Mouse (Mus musculus) hindbrain, embryonic 10.5 days (tissue): ENCODE measurements at regions not wholly inside any gene's neighbourhood (a gene's known extent, or its start where the extent isn't known, plus 50 kb on each side); places are given as distances from the start of the nearest gene placed in this dataset.

Source experiments
- DNase-seq: peaks from one replicate; pipeline ENCODE4 v3.0.0-alpha.2; 2017; ENCODE audit warnings: low spot score
- H3K27ac ChIP-seq: fragments of 300-500 bp; sonication (generic); 2 replicates; pipeline ENCODE4 v1.5.1; 2016; ENCODE audit warnings: mild to moderate bottlenecking, moderate library complexity
- H3K27me3 ChIP-seq: fragments of 300-500 bp; sonication (generic); 2 replicates; pipeline ENCODE4 v1.6.1; 2016; ENCODE audit warnings: mild to moderate bottlenecking; ENCODE audit not compliant: poor library complexity, insufficient read depth, severe bottlenecking
- H3K36me3 ChIP-seq: fragments of 300-500 bp; sonication (generic); 2 replicates; pipeline ENCODE4 v1.6.1; 2016; ENCODE audit warnings: mild to moderate bottlenecking, moderate library complexity
- H3K4me1 ChIP-seq: fragments of 300-500 bp; sonication (generic); replicated peaks from 2 replicates; pipeline ENCODE4 v1.6.1; 2016; ENCODE audit warnings: mild to moderate bottlenecking
- H3K4me3 ChIP-seq: fragments of 300-500 bp; sonication (generic); 2 replicates; pipeline ENCODE4 v1.5.1; 2016; ENCODE audit warnings: mild to moderate bottlenecking, moderate library complexity
- H3K9me3 ChIP-seq: fragments of 300-500 bp; sonication (generic); 2 replicates; pipeline ENCODE4 v1.6.1; 2016; ENCODE audit warnings: mild to moderate bottlenecking, moderate library complexity
- WGBS: fragments of 180-500 bp; shearing (Covaris S2); methylation state at CpG from one replicate; pipeline ENCODE4 v1.1.7; 2016; 5-methylcytosine and 5-hydroxymethylcytosine counted together

GRCm38 (mm10) chr4:97432681-97433080 lies 249.7 kb upstream of the Gm10192 start:
- H3K9me3 ChIP-seq: no peaks in the 10 kb centered on the region
- WGBS: 83% methylated on average over 1 of the region's 1 CpGs
- no peak overlapping the region for H3K27ac ChIP-seq
- no peak for DNase-seq
- no peaks in the 10 kb centered on the region for H3K27me3 ChIP-seq
- H3K4me1 ChIP-seq: 0 out of 2 replicates have a peak, but pooled peaks cover 5% of the 10 kb centered on the region
- no peak overlapping the region for H3K4me3 ChIP-seq
- no peaks in the 10 kb centered on the region for H3K36me3 ChIP-seq

GRCm38 (mm10) chr4:97432094-97432493 lies 249.1 kb upstream of the Gm10192 start:
- no peak overlapping the region for H3K4me3 ChIP-seq
- 85% methylated on average over 1 of the region's 1 CpGs for WGBS
- no peak overlapping the region for H3K27ac ChIP-seq
- H3K27me3 ChIP-seq: no peaks in the 10 kb centered on the region
- 0 out of 2 replicates have a peak, but pooled peaks cover 5% of the 10 kb centered on the region for H3K4me1 ChIP-seq
- no peaks in the 10 kb centered on the region for H3K9me3 ChIP-seq
- no peak for DNase-seq
- no peaks in the 10 kb centered on the region for H3K36me3 ChIP-seq

GRCm38 (mm10) chr4:97431239-97431638 lies 248.3 kb upstream of the Gm10192 start:
- 59% methylated on average over 2 of the region's 2 CpGs for WGBS
- H3K27ac ChIP-seq: no peak overlapping the region
- DNase-seq: no peak
- no peaks in the 10 kb centered on the region for H3K27me3 ChIP-seq
- 0 out of 2 replicates have a peak, but pooled peaks cover 5% of the 10 kb centered on the region for H3K4me1 ChIP-seq
- H3K4me3 ChIP-seq: no peak overlapping the region
- no peaks in the 10 kb centered on the region for H3K36me3 ChIP-seq
- no peaks in the 10 kb centered on the region for H3K9me3 ChIP-seq

GRCm38 (mm10) chr4:97419845-97420244 lies 236.9 kb upstream of the Gm10192 start:
- H3K4me1 ChIP-seq: peaks cover 8% of the 10 kb centered on the region; the same call in 1 of the 2 replicates
- no peak overlapping the region for H3K27ac ChIP-seq
- no peaks in the 10 kb centered on the region for H3K36me3 ChIP-seq
- H3K9me3 ChIP-seq: no peaks in the 10 kb centered on the region
- WGBS: 92% methylated on average over 1 of the region's 1 CpGs
- H3K27me3 ChIP-seq: no peaks in the 10 kb centered on the region
- no peak for DNase-seq
- no peak overlapping the region for H3K4me3 ChIP-seq

- Histone ChIP-seq H3K36me3 (no peaks in the 10 kb centered on the region), H3K27me3 (no peaks in the 10 kb centered on the region), H3K27ac (0 out of 2 replicates have a peak overlapping the region, but pooled peaks have one; percentile 31), H3K9me3 (no peaks in the 10 kb centered on the region), H3K4me3 (no peak overlapping the region), H3K4me1 (peaks cover 8% of the 10 kb centered on the region; the same call in 1 of the 2 replicates)
- 17% methylated on average over 5 of the region's 5 CpGs for WGBS
- DNase-seq: peak; percentile 33
These were observed 235.7 kb upstream of the Gm10192 start for GRCm38 (mm10) chr4:97418616-97419015.

- Histone ChIP-seq H3K4me3 (no peak overlapping the region), H3K36me3 (no peaks in the 10 kb centered on the region), H3K27me3 (no peaks in the 10 kb centered on the region), H3K4me1 (peaks cover 8% of the 10 kb centered on the region; the same call in 1 of the 2 replicates), H3K9me3 (no peaks in the 10 kb centered on the region), H3K27ac (no peak overlapping the region)
- peak; percentile 7 for DNase-seq
These were observed 235.0 kb upstream of the Gm10192 start for GRCm38 (mm10) chr4:97417943-97418342.

GRCm38 (mm10) chr4:97408633-97409296 lies 225.8 kb upstream of the Gm10192 start:
- Histone ChIP-seq H3K4me3 (no peak overlapping the region), H3K27me3 (no peaks in the 10 kb centered on the region), H3K4me1 (peaks cover 5% of the 10 kb centered on the region; the same call in 1 of the 2 replicates), H3K9me3 (no peaks in the 10 kb centered on the region), H3K27ac (no peak overlapping the region), H3K36me3 (no peaks in the 10 kb centered on the region)
- peak; percentile 5 for DNase-seq
- 43% methylated on average over 7 of the region's 7 CpGs for WGBS

GRCm38 (mm10) chr4:97394697-97395280 lies 211.8 kb upstream of the Gm10192 start:
- H3K27me3 ChIP-seq: no peaks in the 10 kb centered on the region
- H3K4me1 ChIP-seq: no peaks in the 10 kb centered on the region
- H3K4me3 ChIP-seq: no peak overlapping the region
- 85% methylated on average over 3 of the region's 3 CpGs for WGBS
- no peak for DNase-seq
- no peaks in the 10 kb centered on the region for H3K9me3 ChIP-seq
- H3K27ac ChIP-seq: no peak overlapping the region
- H3K36me3 ChIP-seq: no peaks in the 10 kb centered on the region

- DNase-seq: no peak
- H3K27me3 ChIP-seq: no peaks in the 10 kb centered on the region
- peaks cover 9% of the 10 kb centered on the region; the same call in 1 of the 2 replicates for H3K4me1 ChIP-seq
- H3K9me3 ChIP-seq: no peaks in the 10 kb centered on the region
- no peak overlapping the region for H3K27ac ChIP-seq
- H3K36me3 ChIP-seq: no peaks in the 10 kb centered on the region
- H3K4me3 ChIP-seq: no peak overlapping the region
- WGBS: 79% methylated on average over 3 of the region's 3 CpGs
These were observed 198.1 kb upstream of the Gm10192 start for GRCm38 (mm10) chr4:97381084-97381483.

- no peaks in the 10 kb centered on the region for H3K27me3 ChIP-seq
- 47% methylated on average over 8 of the region's 8 CpGs for WGBS
- H3K4me1 ChIP-seq: peaks cover 9% of the 10 kb centered on the region; the same call in 1 of the 2 replicates
- no peak overlapping the region for H3K4me3 ChIP-seq
- no peak for DNase-seq
- no peak overlapping the region for H3K27ac ChIP-seq
- no peaks in the 10 kb centered on the region for H3K9me3 ChIP-seq
- H3K36me3 ChIP-seq: no peaks in the 10 kb centered on the region
These were observed 194.9 kb upstream of the Gm10192 start for GRCm38 (mm10) chr4:97377593-97378542.

GRCm38 (mm10) chr4:97360473-97360872 lies 177.5 kb upstream of the Gm10192 start:
- no peaks in the 10 kb centered on the region for H3K4me1 ChIP-seq
- no peaks in the 10 kb centered on the region for H3K9me3 ChIP-seq
- no peaks in the 10 kb centered on the region for H3K27me3 ChIP-seq
- 90% methylated on average over 2 of the region's 2 CpGs for WGBS
- no peak for DNase-seq
- no peaks in the 10 kb centered on the region for H3K36me3 ChIP-seq
- H3K4me3 ChIP-seq: no peak overlapping the region
- H3K27ac ChIP-seq: no peak overlapping the region

GRCm38 (mm10) chr4:97357958-97358357 lies 175.0 kb upstream of the Gm10192 start:
- WGBS: 92% methylated on average over 1 of the region's 1 CpGs
- Histone ChIP-seq H3K4me3 (no peak overlapping the region), H3K36me3 (no peaks in the 10 kb centered on the region), H3K27ac (no peak overlapping the region), H3K27me3 (no peaks in the 10 kb centered on the region), H3K4me1 (no peaks in the 10 kb centered on the region), H3K9me3 (no peaks in the 10 kb centered on the region)
- DNase-seq: no peak

- Histone ChIP-seq H3K27ac (no peak overlapping the region), H3K9me3 (no peaks in the 10 kb centered on the region), H3K4me3 (no peak overlapping the region), H3K4me1 (no peaks in the 10 kb centered on the region), H3K27me3 (no peaks in the 10 kb centered on the region), H3K36me3 (no peaks in the 10 kb centered on the region)
- no peak for DNase-seq
- WGBS: 76% methylated on average over 3 of the region's 3 CpGs
These were observed 163.8 kb upstream of the Gm10192 start for GRCm38 (mm10) chr4:97346799-97347198.
